Mouse (Mus musculus): Measurements from ENCODE around the gene Gm21866. TPM values are rescaled to one million over a fixed set of nuclear protein-coding genes. Genes with fewer than 3 reads are reported as not detected.

Gm21866 gene
- not detected in 2 replicates for polyA plus RNA-seq (2012; rRNA removed)

DNA sequence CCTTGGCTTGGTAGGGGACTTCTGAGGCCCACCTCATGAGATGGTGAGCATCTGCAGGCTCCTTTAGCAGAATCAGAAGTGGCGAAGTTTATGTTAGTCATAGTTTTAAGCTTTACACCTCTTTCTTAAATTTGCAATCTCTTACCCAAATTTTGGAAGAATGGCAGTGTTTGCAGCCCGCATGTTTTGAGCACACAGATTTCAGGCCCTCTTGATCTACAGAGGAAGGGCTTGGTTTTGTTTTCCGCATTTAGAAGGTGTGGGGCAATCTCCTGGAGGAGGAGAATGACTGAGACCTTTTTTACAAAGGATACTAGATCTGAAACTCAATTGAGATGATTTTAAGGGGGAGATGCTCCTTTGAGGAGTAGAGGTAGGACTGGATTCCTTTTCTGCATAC, at the start of gene Gm21866:
Gene Gm21866 (minus strand): TSS at position 101 of the 400 bp plus-strand sequence.

DNA sequence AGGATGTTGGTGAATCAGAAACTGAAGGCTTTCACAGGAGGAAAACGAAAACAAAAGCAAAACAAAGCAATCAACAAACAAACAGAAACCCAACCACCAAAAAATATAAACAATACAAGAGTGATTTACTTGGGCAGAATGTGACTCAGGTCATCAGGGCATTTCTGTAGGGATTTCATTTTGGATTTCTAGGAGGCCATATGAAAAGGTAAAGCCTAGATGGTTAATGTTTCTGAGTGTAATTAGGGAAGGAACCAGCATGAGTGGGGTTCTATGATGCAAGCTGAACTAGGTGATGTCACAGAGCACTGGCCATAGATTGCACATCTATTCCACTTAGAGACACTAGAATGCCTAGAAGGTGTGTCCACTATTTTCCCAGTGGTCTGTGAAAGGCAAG, 28.3 kb upstream of the Gm21866 start, which contains the start of gene Gm20773:
Gene Gm20773 (plus strand): TSS at position 301 of the 400 bp plus-strand sequence.

Other genes with a start within 250 kb of the Gm21866 start
- not detected in 2 replicates for gene Gm21828, start 241.7 kb downstream of the Gm21866 start, polyA plus RNA-seq (2012; rRNA removed)
- not detected in 2 replicates for gene Gm21440, start 213.2 kb downstream of the Gm21866 start, polyA plus RNA-seq (2012; rRNA removed)
- gene Gm21454, start 213.1 kb downstream of the Gm21866 start, polyA plus RNA-seq (2012; rRNA removed) = not detected in 2 replicates
- gene Gm21725, start 116.5 kb downstream of the Gm21866 start, polyA plus RNA-seq (2012; rRNA removed) = not detected in 2 replicates
- not detected in 2 replicates for gene Gm20773, start 28.4 kb upstream of the Gm21866 start, polyA plus RNA-seq (2012; rRNA removed)